Mouse (Mus musculus) ovary, postnatal 14 days (tissue): ENCODE measurements around the gene 2010111I01Rik.
"Not testable (repeated sequence)": the region's sequence is repeated elsewhere in the genome, so short reads cannot be mapped to it uniquely, and the experiment has no call there.

ENCODE experiments used
- DNase-seq: peaks from one replicate; pipeline ENCODE4 v3.0.0; 2022; ENCODE audit warnings: low spot score

The 2010111I01Rik gene

DNA sequence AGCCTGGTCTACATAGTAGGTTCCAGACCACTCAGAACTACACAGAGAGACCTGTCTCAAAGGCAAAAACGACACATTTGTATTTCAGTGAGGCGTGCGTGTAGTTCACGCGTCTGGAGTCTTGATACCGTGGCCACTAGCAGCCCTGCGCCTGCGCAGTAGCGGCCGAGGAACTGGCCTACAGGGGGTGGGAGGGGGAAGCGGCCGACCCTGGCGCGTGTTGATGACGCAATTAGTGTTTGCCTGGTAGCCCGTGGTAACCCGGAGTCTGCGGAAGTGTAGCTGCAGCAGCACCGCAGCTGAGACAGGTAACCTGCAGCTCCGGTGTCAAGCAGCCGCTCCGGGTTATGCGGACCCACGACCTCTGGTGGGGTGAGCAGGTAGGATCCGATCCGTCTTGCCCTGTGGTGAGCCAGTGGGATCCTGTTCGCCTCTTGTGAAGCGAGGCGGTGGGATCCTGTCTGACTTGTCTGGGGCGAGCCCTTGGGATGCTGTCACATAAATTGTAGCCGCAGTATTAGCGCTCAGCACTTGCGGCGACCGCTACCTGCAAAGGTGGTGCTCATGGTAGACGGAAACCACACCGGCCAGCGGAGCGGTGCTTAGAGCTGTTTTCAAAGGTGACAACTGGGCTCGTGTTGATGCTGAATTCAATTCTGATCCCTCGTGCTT, at the start of gene 2010111I01Rik:
2010111I01Rik (plus strand) TSS at position 254 of the 672 bp plus-strand sequence.
- peak; percentile 98 for DNase-seq

DNA sequence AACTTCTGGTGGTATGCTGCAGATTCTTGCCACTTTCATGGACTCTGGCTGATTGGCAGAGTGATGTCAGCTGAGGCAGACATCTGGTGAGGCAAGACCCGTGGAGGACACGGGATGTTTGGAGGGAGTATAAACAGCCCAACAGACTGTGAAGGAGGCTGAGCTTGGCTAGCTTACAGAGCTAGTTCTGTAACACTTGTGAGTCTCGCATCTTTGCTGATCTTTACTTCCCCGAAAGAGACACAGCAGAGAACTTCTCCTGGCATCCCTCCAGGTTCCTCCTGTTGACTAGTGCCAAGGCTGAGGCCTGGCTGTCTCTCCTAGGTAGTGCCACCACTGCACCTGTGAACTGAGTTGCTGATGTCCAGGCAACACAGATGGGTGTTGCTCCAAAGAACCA, 48.0 kb upstream of the 2010111I01Rik start:
- no peak for DNase-seq

DNA sequence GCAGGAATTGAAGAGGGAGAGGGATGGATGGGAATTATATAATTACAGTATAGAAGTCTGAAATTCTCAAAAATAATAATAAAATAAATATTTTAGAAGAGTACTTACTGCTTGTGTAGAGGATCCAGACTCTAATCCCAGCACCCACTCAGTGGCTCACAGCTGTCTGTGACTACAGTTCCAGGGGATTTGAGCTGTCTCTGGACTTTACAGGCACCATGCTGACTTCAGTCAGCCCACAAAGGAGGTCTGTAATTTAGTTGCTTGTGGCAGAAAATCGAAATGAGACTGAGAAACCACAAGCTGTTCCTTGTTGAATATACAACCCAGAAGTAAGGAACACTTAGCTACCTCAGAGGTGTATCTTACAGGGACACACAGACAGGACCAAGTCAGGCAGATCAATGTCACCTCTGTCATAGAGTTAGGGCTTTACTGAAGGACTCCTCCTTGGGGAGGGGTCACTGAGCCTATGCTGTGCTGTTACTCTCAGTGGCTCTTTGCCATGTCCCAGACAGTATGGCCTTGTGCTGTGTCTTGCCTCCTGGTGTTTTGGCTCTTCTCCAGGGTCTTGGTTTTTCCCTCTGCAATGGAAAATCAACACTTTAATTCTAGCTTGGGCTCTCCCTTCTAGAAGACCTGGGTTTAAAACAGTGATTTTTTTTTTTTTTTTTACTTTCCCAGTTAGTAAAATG, 47.1 kb upstream of the 2010111I01Rik start:
- no peak for DNase-seq

DNA sequence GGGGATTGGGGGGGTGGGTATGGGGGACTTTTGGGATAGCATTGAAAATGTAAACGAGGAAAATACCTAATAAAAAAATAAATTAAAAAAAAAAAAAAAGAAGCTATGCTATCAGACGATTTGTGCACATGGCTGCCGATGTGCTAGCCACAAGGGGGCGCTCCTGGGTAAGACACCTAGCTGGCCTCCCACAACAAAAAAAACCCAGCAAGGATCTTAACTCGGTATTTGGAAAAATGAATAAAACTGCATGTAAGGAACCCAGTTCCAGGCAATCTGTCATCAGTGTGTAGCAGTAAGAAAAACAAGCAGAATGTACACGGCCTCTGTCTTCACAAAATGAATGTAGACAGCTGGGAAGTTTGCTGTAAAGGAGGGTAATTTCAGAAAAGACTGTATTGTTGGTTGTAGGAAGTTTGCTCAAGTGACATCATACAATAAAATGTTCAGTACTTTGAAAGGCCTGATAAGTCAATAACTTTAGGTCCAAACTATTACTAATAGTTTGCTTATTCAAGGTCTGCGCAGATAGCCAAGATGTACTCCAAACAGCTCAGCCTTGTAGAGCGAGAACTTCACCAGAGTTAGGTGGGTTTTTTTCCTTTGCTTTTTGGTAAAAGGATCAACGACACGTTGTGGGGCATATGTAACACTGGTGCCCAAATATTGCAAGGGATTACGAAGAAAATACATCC, 44.9 kb upstream of the 2010111I01Rik start:
- peak; percentile 70 for DNase-seq

DNA sequence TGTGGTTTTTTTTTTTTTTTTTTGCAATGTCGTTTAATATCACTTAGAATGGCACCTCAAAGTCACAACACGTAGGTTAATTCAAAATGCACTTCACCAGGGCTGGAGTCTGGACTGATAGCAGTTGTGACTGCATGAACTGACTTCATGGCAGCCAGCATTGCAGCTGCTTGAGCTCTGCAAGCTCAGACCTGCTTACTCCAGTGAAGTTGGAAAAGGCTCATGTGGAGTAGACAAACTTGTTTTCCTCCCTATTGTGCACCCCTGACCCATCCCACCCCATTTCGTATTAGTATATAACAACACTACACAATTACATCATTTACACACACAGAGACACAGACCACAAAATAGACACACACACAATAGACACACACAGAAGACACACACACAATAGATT, 42.0 kb upstream of the 2010111I01Rik start:
- DNase-seq, result no peak

DNA sequence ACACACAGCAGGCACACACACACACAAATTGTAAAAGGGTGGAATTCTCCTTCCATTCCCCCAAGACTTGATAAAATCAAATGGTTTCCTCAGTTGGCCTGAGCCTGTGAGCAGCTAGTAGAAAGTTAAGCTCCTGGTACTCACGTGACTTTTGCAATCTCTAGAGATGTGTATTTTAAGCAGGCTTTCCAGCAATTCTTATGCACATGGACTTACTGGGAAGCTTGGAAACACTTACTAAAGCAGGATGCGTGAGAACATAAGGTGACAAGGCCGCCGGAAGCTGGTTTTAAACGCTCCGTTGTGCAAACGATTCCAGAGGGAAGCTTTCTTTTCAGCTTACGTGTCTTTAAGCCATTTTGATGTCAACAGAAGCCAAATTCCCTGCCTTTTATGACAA, 41.5 kb upstream of the 2010111I01Rik start:
- DNase-seq, result no peak

DNA sequence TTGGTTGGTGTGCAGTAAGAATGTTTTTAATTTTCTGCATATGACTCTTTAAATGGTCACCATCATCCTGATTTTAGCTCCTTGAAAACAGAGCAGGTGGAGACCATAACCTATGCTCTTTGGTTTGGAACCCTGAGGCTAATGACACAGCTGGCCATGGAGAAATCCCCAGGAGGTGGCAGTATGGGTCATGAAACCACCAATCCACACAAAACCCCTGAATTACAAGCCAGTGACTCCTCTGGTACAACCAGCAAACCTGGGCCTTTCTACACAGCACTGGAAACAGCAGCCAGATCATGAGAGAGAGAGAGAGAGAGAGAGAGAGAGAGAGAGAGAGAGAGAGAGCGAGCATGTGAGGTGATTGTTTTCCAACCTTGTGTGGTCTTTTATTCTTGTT, 38.2 kb upstream of the 2010111I01Rik start:
- peak; percentile 31 for DNase-seq

DNA sequence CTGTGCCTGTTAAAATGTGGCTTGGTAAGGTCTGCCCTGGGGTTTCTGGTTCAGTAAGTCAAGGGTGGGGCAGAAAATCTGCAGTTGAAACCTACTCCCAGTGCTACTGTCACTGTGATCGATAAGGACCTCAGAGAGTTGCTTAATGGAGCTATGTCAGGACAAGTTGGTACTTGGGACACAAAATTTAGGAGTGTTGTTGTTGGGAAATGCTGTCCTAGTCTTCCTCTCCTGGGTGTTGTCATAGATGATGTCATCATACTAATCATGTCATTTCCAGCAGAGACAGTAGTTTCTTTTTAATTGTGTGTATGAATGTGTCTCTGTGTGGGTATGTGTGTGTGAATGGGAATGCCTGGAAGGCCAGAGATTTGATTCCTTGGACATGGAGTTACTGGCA, 37.2 kb upstream of the 2010111I01Rik start:
- DNase-seq, result no peak

DNA sequence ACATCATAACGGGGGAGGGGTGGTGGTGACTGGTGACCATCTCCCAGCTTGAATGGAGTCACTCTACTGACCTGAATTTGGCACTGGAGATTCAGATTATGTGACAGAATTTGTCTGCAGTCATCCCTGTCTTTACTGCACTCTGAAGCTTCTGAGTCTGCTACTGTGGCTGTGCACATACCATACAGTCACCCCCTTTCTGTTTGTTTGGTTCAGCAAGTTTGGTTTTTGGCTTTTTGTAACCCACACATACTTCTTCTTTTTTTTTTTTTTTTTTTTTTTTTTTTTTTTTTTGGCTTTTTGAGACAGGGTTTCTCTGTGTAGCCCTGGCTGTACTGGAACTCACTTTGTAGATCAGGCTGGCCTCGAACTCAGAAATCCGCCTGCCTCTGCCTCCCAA, 35.5 kb upstream of the 2010111I01Rik start:
- DNase-seq, result not testable (repeated sequence)

DNA sequence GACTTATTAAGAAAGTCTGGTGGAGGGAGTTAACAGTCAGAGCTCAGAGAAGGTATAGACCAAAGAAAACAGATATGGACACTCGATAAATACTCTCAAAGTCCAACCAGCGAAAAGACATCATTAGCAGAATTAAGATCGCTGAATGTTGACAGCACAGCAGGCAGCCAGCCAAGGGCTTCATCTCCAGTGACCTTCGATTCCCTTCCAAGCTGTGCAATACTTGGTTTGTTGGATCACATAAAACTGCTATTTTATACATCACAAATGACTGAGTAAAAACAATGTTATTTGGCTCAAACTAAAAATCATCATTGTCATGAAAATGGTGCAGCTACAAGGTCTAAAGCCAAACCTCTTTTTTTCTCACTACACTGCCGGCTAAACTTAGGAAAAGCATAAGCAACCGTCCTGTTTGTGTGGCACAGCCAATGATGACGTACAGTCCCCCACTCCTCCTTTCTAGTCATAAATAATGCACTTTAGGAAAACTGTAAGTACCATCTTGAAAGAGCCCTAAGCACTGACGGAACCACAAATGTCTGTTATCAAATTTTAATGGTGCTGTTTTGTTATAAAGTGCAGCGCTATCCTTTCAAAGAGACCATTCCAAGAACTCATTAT, 34.8 kb upstream of the 2010111I01Rik start:
- DNase-seq, result no peak

DNA sequence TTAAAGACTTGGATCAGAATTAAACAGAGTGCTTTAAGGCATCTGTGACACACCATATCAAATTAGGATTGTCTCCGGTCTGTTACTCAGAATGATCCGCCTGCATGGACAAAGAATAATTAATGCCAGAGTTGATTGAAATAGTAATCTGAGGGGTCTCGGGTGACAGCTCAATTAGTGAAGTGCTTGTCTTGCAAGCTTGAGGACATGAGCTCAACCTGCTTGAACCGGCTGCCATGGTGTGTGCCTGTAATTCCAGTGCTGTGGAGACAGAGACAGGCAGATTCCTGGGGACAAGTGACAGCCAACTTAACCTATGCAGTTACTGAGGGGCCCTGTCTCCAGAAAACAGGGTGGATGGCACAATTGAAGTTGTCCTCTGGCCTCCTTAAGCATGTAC, 32.2 kb upstream of the 2010111I01Rik start:
- no peak for DNase-seq

DNA sequence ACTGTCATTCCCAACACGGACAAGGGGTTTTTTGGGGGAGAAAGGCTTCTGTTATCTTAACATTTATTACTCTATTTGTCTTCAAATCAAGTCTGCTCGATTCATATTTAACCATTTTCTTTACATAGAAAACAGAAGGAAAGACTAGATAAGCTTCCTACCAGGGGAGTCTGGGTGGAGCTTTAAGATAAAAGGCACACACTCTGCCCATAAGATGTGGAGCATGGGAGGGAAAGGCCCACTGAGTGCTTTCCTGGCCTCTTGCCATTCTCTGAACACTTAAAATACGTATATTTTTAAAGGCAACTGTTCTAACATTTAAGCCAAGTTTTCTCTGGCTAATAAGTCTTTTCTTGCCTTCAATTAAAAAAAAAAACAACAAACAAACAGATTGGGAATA, 25.3 kb upstream of the 2010111I01Rik start:
- no peak for DNase-seq

DNA sequence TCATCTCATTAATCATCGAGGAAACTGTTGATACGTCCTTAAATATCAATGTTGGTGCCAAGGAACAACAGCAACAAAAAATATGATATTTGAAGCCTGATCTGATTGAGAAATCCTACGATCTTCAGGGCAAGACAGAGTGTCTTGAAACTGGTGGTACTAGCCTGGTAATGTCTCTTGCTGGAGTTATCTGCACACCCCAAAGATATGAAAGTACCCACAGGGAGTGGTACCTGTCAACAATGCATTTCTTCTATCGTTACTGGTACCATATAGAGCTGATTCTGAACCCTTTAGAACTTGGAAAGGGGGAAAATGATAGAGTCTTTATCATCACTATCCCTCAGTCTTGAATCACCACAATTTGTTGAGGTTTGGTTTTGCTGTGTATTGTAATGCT, 24.9 kb upstream of the 2010111I01Rik start:
- DNase-seq, result no peak

DNA sequence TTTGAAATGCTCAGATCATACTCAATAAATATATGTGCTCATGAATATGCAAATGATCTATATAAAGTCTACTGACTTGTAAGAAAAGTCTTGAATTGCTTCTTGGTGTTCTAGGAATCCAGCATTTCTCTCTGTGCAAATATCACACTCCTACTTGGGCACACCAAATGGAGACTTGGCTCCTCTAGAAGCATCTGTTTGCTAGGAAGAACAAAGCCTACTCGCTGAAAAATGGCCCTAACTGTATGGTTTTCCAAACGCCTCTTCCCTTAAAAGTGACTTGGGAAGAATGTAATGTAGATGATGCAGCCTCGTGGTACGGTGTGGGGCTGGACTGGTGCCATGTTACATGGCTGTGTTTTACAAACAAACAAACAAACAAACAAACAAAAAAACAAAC, 24.0 kb upstream of the 2010111I01Rik start:
- DNase-seq, result no peak

DNA sequence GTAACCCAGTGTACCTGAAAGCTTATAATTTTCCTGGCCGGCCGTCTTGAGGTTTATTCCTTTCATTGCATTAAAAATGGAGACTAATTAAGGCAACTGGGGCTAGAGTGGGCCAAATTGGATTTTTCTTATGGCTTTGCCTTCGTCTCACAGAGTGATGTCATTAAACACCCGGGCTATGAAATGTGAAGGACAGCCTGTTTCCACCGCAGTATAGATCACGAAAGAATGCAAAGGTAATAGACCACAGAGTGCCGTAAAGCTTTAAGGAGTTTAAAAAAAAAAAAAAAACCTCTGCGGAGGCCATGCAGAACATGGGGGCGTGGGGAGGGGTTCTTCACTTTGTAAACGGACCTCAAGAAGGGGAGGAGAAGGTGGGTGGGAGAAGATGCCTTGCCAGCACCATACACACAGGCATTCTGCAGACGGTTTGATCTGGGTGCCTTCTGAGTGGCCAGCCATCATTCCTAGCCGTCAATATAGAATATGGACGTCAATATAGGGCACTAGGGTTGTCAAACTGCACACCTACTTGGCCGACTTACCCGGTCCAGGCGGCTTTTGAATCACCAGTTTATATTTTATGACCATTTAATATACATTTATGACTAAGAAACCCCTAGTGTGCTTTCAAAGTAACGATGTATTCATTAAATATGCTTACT, 23.2 kb upstream of the 2010111I01Rik start:
- DNase-seq, result no peak

DNA sequence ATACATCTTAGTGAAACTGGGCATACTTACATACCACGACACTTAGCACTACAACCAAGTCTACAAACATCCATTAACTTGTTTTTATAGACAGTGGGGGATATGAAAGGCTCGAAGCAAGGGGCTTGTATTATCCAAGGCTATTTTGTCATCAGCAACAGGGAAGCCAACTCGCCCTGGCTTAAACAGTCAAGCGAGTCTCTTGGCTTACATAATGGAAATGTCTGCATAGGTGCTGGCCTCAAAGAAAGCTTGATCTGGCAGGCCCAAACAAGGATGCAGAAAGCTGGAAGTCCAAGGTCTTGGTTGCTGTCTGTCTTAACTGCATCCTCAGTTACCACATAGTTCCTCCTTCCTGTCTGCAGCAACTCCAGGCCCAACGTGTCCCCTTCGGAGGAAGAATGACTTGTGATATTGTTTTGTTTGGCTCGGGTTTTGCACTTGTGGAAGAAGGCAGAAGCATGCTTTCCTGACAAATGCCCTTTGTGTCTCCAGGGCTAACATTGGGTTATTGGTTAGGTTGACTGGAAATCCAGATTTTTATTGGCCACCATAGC, 21.3 kb upstream of the 2010111I01Rik start:
- DNase-seq, result no peak

DNA sequence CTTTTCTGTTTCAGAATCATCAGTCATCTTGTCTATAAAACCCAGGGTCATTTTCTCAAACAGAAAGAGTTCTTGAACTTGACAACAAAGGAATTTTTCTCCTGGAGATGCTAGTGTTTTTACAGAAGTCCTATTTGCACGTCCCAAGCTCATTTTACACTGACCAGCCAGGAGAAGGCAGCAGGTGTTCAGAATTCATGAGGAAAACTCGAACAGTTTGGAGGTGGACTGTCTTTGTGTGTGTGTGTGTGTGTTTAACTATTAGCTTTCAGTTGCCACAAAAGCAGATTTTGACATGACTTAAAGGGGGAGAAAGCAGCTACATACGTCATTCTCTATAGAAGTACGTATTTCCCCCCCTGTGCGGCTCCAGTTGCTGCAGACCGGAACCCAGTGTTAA, 20.6 kb upstream of the 2010111I01Rik start:
- no peak for DNase-seq

DNA sequence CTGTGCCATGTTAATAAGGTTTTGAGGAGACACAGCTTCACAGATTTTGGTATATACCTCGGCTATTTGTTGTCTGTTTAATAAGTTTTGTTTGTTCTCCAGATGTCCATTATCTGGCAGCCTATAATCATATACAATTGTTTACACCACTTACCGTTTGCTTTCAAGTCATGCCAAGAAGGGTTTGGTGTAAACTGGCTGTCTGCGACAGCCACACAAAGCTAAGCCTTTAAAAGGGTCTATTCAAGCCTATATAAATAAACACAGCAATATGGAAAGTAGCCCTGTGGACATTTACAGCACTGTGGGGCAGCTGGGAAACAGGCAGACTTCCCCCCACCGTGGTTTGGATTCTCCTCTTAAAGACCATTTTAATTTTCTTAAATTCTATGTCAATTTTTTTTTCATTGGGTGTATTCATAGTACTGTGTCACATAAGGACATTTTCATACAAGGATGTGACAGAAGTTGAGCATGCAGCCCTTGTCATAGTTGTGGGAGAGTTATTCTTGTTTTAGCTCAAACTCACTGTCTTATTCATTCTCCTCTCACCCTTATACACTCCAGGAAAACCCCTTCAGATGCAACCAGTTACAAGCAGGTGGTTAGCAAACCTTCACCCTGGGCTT, 15.0 kb upstream of the 2010111I01Rik start:
- DNase-seq, result no peak

DNA sequence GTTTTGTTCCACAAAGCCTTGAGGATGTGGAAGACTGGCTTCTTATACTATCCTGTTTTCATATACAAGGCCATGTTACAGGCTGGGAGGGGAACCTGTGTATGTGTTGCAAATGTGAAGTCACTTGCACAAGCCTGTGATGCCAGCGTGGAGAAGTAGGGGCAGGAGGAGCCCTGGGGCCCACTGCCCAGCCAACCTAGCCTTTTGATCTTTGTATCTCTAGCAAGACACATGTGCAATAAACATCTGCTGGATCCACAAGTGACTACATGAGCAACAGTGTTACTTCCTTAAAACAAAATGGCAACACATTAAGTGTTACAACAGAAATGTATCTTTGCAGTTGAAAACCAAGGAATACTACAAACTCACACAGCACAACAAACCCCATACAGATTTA, 13.1 kb upstream of the 2010111I01Rik start:
- no peak for DNase-seq

DNA sequence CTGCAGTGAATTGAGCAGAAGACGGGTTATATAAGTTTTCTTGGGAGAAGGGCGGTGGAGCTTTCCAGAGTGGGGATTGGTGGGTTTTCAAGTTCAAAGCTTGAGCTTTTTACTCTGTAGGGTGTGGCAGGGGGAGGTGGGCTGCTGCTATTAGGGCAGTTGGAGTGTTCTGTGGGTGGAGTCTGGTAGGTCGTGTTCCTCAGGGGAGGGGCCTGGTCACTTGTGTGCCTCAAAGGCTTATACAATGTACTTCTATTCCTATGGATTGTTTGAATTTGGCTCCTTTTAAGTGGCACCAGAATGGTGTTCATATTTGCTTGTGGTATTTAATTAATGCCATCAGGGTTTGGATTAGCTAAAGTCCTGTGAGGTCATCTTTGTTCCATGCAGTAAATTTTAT, 12.6 kb upstream of the 2010111I01Rik start:
- DNase-seq, result no peak

DNA sequence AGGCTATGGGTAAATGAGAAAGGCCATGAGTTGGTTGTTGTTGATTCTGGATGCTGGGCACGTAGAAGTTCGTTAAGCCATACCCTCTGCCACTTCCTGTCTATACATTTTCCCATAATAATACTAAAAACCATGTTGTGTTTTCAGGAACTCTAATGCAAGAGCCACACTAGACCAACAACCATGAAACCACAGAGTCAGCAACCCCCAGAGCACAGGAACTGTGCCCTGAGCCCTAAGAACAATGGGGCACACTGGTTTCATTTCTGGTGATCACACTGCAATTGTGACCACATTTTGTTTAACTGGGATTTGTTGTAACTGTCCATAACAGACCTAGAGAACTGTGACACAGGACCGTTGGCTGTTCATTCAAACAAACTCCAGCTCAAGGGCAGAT, 12.1 kb upstream of the 2010111I01Rik start:
- no peak for DNase-seq
